Mouse (Mus musculus): ENCODE measurements at regions not wholly inside any gene's neighbourhood (a gene's known extent, or its start where the extent isn't known, plus 50 kb on each side); places are given as distances from the start of the nearest gene placed in this dataset.

DNA sequence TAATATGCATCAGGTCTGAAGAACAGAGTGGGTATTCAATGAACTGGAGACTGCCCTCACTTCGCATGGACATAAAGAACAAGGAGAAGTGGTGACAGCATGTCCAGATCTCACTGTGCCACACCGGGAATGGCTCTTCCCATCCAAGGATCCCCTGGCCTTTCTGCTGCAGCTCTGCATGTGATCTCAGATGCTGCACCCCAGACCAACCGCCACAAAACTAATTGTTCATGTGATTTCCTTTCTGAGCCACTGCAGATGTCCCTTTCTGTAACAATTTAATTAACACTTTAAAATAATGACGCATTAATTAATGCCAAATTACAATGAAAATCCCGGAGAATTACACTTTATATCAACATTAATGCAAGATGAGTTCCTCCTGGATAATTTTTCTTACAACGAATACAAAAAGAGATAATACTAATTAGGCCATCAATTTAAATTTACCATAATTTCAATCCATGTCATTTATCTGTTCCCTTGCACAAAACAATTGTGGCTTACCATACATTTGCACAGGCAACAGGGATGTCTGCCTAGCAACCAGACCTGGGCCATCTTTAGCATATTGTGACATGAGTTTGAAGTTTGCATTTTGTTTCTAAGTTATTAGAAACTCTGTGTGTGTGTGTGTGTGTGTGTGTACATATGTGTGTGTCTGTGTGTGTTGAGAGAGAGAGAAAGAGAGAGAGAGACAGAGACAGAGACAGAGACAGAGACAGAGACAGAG is 630.9 kb upstream of the Pkn2 start:
- WGBS, result 84% methylated on average over 6 of the region's 6 CpGs
- Histone ChIP-seq H3K4me1 (ENCODE audit: control insufficient read depth, insufficient read depth, low read length) (no peaks in the 10 kb centered on the region), H3K4me2 (replicated peaks; ENCODE audit: low read depth, low read length) (no peak overlapping the region), H3K9me3 (ENCODE audit: control insufficient read depth, low read depth, low read length) (no peaks in the 10 kb centered on the region), H3K36me3 (ENCODE audit: control insufficient read depth, insufficient read depth, low read length) (no peaks in the 10 kb centered on the region), H3K27ac (ENCODE audit: low read length) (no peak overlapping the region), H3K4me3 (ENCODE audit: low read depth, low read length) (no peak overlapping the region), H3K9ac (replicated peaks; ENCODE audit: low read depth, low read length) (no peak overlapping the region), H3K27me3 (ENCODE audit: control insufficient read depth, insufficient read depth, low read length) (no peaks in the 10 kb centered on the region)
- ATAC-seq (ENCODE audit: insufficient number of reproducible peaks, insufficient read depth, low FRiP score, low read depth), result no peak

DNA sequence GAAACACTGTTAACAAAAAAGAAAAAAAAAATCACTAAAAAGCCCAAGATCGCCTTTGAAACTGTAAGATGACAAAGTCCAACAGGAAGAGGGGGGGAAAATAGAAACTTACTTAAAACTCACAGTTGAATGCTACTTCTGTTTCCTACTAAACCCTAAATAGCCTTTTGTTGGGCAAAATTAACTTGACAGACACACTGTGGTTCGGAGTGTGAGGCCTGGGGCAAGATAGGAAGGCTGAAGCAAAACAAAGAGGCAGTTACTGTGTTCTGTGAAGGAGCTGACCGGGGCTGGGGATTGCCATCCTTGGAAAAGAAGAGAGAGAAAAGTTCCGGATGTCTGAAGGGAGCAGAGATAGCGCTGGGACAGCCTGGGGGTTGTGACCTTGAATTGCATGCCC is 627.7 kb upstream of the Pkn2 start:
- no peak overlapping the region for H3K27ac ChIP-seq (ENCODE audit: low read length)
- no peak overlapping the region for H3K9ac ChIP-seq (replicated peaks; ENCODE audit: low read depth, low read length)
- no peak for ATAC-seq (ENCODE audit: insufficient number of reproducible peaks, insufficient read depth, low FRiP score, low read depth)
- WGBS, result 58% methylated on average over 5 of the region's 5 CpGs
- no peaks in the 10 kb centered on the region for H3K36me3 ChIP-seq (ENCODE audit: control insufficient read depth, insufficient read depth, low read length)
- no peaks in the 10 kb centered on the region for H3K9me3 ChIP-seq (ENCODE audit: control insufficient read depth, low read depth, low read length)
- H3K27me3 ChIP-seq (ENCODE audit: control insufficient read depth, insufficient read depth, low read length), result no peaks in the 10 kb centered on the region
- H3K4me3 ChIP-seq (ENCODE audit: low read depth, low read length), result no peak overlapping the region
- no peak overlapping the region for H3K4me2 ChIP-seq (replicated peaks; ENCODE audit: low read depth, low read length)
- no peaks in the 10 kb centered on the region for H3K4me1 ChIP-seq (ENCODE audit: control insufficient read depth, insufficient read depth, low read length)

DNA sequence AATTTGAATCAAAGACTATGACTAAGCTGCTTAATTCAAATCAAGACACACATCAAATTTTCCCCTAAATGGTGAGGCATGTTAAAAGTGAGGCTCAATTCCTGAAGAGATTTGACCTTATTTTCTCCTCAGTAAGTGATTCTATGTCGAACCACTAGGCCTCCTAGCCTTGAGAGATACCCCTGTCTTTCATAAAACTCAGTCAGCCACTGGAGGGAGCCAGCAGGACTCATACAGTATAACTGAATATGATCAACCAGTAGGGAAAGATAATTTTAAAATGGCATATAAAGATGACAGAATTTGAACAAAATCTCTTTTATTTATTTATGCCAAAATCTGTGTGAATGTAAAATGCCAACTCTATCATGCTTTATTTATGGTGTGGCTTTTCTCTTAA is 626.5 kb upstream of the Pkn2 start:
- 64% methylated on average over 1 of the region's 1 CpGs for WGBS
- Histone ChIP-seq H3K4me2 (replicated peaks; ENCODE audit: low read depth, low read length) (no peak overlapping the region), H3K9me3 (ENCODE audit: control insufficient read depth, low read depth, low read length) (no peaks in the 10 kb centered on the region), H3K9ac (replicated peaks; ENCODE audit: low read depth, low read length) (no peak overlapping the region), H3K4me1 (ENCODE audit: control insufficient read depth, insufficient read depth, low read length) (no peaks in the 10 kb centered on the region), H3K27me3 (ENCODE audit: control insufficient read depth, insufficient read depth, low read length) (no peaks in the 10 kb centered on the region), H3K27ac (ENCODE audit: low read length) (no peak overlapping the region), H3K4me3 (ENCODE audit: low read depth, low read length) (no peak overlapping the region), H3K36me3 (ENCODE audit: control insufficient read depth, insufficient read depth, low read length) (no peaks in the 10 kb centered on the region)
- no peak for ATAC-seq (ENCODE audit: insufficient number of reproducible peaks, insufficient read depth, low FRiP score, low read depth)

DNA sequence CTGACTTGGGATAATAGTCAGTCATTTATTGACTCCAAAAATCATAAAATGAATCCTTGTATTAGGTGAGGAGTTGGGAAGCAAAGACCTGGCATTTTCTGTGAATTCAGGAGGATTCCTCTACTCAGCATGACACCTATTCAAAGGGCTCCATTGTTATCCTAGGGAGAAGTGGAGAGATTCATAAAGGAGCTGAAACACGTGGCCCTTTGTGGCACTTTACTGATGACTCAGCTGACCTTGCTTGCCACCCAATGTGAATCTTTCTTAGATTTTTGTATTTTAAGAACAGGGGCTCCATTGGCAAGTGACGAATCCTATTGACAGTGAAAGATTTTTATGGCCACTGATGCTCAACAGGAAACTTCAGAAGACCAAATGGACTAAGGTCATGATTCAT is 619.2 kb upstream of the Pkn2 start:
- no peak for ATAC-seq (ENCODE audit: insufficient number of reproducible peaks, insufficient read depth, low FRiP score, low read depth)
- H3K27ac ChIP-seq (ENCODE audit: low read length), result no peak overlapping the region
- no peaks in the 10 kb centered on the region for H3K36me3 ChIP-seq (ENCODE audit: control insufficient read depth, insufficient read depth, low read length)
- no peaks in the 10 kb centered on the region for H3K4me1 ChIP-seq (ENCODE audit: control insufficient read depth, insufficient read depth, low read length)
- no peak overlapping the region for H3K4me2 ChIP-seq (replicated peaks; ENCODE audit: low read depth, low read length)
- 42% methylated on average over 2 of the region's 2 CpGs for WGBS
- H3K27me3 ChIP-seq (ENCODE audit: control insufficient read depth, insufficient read depth, low read length), result no peaks in the 10 kb centered on the region
- H3K9ac ChIP-seq (replicated peaks; ENCODE audit: low read depth, low read length), result no peak overlapping the region
- no peaks in the 10 kb centered on the region for H3K9me3 ChIP-seq (ENCODE audit: control insufficient read depth, low read depth, low read length)
- no peak overlapping the region for H3K4me3 ChIP-seq (ENCODE audit: low read depth, low read length)

DNA sequence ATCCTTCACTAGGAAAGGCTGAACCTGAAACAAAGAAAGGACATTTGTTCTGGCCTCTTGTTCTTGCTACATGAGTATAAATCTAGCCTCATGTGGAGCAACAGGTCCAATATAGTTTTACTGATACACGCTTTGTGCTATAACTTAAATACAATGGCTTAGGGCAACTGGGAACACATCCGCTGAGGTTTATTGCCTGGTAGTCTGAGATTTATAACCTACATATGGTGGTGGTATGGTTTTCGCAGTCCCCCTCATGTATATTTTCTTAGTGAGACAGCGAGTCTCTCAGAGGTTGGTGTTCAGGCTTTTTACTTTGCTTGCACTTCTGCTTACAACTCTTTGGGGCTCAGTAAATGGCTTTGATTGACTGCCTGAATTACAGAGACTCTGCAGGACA is 613.6 kb upstream of the Pkn2 start:
- no peak overlapping the region for H3K4me2 ChIP-seq (replicated peaks; ENCODE audit: low read depth, low read length)
- no peak overlapping the region for H3K27ac ChIP-seq (ENCODE audit: low read length)
- H3K4me1 ChIP-seq (ENCODE audit: control insufficient read depth, insufficient read depth, low read length), result no peaks in the 10 kb centered on the region
- H3K9ac ChIP-seq (replicated peaks; ENCODE audit: low read depth, low read length), result no peak overlapping the region
- 87% methylated on average over 4 of the region's 4 CpGs for WGBS
- H3K36me3 ChIP-seq (ENCODE audit: control insufficient read depth, insufficient read depth, low read length), result no peaks in the 10 kb centered on the region
- no peak overlapping the region for H3K4me3 ChIP-seq (ENCODE audit: low read depth, low read length)
- ATAC-seq (ENCODE audit: insufficient number of reproducible peaks, insufficient read depth, low FRiP score, low read depth), result no peak
- no peaks in the 10 kb centered on the region for H3K9me3 ChIP-seq (ENCODE audit: control insufficient read depth, low read depth, low read length)
- no peaks in the 10 kb centered on the region for H3K27me3 ChIP-seq (ENCODE audit: control insufficient read depth, insufficient read depth, low read length)

DNA sequence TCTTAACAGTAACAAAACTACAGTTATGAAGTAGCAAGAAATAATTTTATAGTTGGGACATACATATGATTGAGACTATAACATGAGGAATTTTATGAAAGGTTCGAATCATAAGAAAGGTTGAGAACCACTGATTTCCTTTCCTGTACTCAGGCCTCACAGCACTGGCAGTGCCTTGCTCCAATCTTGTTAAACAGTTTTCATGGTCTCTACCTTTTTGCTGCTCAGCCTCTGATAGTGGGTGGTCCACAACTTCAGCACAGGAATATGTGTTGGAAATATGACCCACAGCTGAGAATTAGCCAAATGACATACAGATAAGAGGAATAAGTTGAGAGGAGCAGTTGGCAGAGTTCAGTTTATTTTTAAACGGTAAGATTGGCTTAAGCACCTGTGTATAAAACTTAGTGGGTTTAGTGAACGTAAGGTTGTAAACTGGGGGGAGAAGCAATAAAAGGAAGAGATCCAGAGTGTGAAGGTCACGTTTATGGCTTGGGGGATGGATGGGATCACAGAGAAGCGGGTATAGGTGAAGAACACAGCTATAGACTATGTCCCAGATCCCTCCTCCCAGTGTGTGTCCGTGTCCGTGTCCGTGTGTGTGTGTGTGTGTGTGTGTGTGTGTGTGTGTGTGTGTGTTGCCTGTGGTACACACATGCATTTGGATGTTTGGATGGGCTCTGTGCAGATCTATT is 596.3 kb upstream of the Pkn2 start:
- no peak for ATAC-seq (ENCODE audit: insufficient number of reproducible peaks, insufficient read depth, low FRiP score, low read depth)
- Histone ChIP-seq H3K4me3 (ENCODE audit: low read depth, low read length) (no peak overlapping the region), H3K4me1 (ENCODE audit: control insufficient read depth, insufficient read depth, low read length) (no peaks in the 10 kb centered on the region), H3K27me3 (ENCODE audit: control insufficient read depth, insufficient read depth, low read length) (no peaks in the 10 kb centered on the region), H3K4me2 (replicated peaks; ENCODE audit: low read depth, low read length) (no peak overlapping the region), H3K27ac (ENCODE audit: low read length) (no peak overlapping the region), H3K9me3 (ENCODE audit: control insufficient read depth, low read depth, low read length) (no peaks in the 10 kb centered on the region), H3K9ac (replicated peaks; ENCODE audit: low read depth, low read length) (no peak overlapping the region), H3K36me3 (ENCODE audit: control insufficient read depth, insufficient read depth, low read length) (no peaks in the 10 kb centered on the region)
- WGBS, result 58% methylated on average over 8 of the region's 8 CpGs

DNA sequence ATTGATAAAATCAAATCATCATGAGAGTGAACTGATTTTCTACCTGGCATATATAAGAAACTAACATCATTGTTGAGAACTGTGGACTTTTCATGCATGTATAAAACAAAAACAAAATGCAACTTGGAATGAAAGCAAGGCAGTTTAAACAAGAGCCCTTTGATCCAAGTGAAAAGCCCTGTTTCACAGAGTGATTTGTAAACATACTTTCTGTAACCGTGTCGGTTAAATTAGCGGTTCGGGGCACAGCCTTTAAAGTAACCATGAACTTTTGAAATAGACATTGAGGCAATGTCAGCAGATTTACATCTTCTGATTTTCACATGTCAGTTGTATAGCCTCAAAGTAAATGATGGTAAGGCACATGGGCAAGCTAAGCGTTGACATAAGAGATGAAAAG is 593.7 kb upstream of the Pkn2 start:
- H3K4me3 ChIP-seq (ENCODE audit: low read depth, low read length), result no peak overlapping the region
- H3K4me1 ChIP-seq (ENCODE audit: control insufficient read depth, insufficient read depth, low read length), result no peaks in the 10 kb centered on the region
- 61% methylated on average over 5 of the region's 5 CpGs for WGBS
- ATAC-seq (ENCODE audit: insufficient number of reproducible peaks, insufficient read depth, low FRiP score, low read depth), result no peak
- H3K27me3 ChIP-seq (ENCODE audit: control insufficient read depth, insufficient read depth, low read length), result no peaks in the 10 kb centered on the region
- H3K36me3 ChIP-seq (ENCODE audit: control insufficient read depth, insufficient read depth, low read length), result no peaks in the 10 kb centered on the region
- H3K27ac ChIP-seq (ENCODE audit: low read length), result no peak overlapping the region
- H3K9me3 ChIP-seq (ENCODE audit: control insufficient read depth, low read depth, low read length), result no peaks in the 10 kb centered on the region
- no peak overlapping the region for H3K9ac ChIP-seq (replicated peaks; ENCODE audit: low read depth, low read length)
- H3K4me2 ChIP-seq (replicated peaks; ENCODE audit: low read depth, low read length), result no peak overlapping the region

DNA sequence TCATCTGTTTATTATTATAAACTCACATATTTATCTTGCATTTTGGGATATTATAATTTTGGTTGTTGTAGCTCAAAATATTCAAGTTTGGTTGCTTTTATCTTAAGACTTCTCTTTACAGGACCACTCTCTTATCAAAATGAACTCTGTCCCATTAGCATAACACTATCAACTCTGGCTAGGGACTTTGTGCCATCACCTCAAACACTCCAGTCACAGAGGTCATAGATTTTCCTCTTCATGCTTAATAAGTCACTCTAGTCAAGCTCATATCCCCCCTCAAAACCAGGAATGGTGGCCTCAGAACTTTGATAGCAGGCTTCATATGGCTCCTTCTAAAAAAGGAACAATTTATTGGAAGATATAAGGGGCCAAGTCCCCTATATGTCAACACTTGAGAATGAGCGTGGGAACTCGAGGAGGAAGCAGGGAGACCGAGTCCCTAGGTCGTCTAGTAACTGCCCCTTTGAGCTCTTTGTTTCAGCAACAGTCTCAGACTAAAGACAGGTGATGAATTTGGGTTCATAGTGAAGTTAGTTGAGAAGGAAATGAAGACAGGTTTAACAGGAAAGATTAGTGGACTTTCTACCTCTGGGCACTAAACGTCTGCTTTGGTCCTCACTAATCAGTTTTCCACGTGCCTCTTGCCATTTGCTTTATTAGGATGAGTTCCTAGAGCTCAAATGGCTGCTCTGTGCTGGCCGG is 565.4 kb upstream of the Pkn2 start:
- H3K4me2 ChIP-seq (replicated peaks; ENCODE audit: low read depth, low read length), result no peak overlapping the region
- no peaks in the 10 kb centered on the region for H3K4me1 ChIP-seq (ENCODE audit: control insufficient read depth, insufficient read depth, low read length)
- no peaks in the 10 kb centered on the region for H3K36me3 ChIP-seq (ENCODE audit: control insufficient read depth, insufficient read depth, low read length)
- no peak for ATAC-seq (ENCODE audit: insufficient number of reproducible peaks, insufficient read depth, low FRiP score, low read depth)
- no peak overlapping the region for H3K4me3 ChIP-seq (ENCODE audit: low read depth, low read length)
- H3K27me3 ChIP-seq (ENCODE audit: control insufficient read depth, insufficient read depth, low read length), result no peaks in the 10 kb centered on the region
- no peak overlapping the region for H3K27ac ChIP-seq (ENCODE audit: low read length)
- no peaks in the 10 kb centered on the region for H3K9me3 ChIP-seq (ENCODE audit: control insufficient read depth, low read depth, low read length)
- H3K9ac ChIP-seq (replicated peaks; ENCODE audit: low read depth, low read length), result no peak overlapping the region
- 61% methylated on average over 7 of the region's 7 CpGs for WGBS

Measured in stomach, embryonic 14.5 days (tissue).